Mouse (Mus musculus) large intestine, adult 2 months (tissue): Measurements from ENCODE around the gene Ttll5. TPM values are rescaled to one million over a fixed set of nuclear protein-coding genes. Genes with fewer than 3 reads are reported as not detected.

ENCODE experiments used
- DNase-seq: peaks from one replicate; pipeline ENCODE4 v3.0.0-alpha.2; 2012; ENCODE audit warnings: low read depth, low spot score
- WGBS: fragments of 180-500 bp; shearing (Covaris S2); methylation state at CpG from one replicate; pipeline ENCODE4 v1.1.7; 2018; 5-methylcytosine and 5-hydroxymethylcytosine counted together
- polyA plus RNA-seq: library from polyadenylated mRNA; depleted of rRNA; stranded (reverse); fragments of >200 nt; gene quantifications from 2 replicates; pipeline ENCODE4 v1.2.3, GENCODE M21; 2012

The Ttll5 gene
- polyA plus RNA-seq, 1 experiment: 8.3 TPM

DNA sequence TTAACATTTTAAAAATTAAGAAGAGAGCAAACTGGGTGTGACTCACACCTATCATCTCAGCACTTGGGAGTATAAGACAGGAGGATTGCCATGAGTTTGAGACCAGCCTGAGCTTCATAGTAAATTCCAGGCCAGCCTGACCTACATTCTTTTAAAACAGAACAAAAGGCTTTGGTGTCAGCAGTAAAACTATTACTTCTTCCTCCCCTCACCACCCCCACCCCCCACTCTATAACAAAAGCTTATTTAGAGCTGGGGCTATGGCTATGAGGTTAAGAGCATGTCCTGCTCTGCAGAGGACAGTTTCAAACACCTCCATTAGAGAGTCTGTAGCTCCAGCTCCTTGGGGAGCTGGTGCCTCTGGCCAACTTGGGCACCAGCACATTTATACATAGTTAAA, 211.1 kb downstream of the Ttll5 start:
- DNase-seq: no peak

GRCm38 (mm10) chr12:86036368-86037166, 212.1 kb downstream of the Ttll5 start:
- WGBS: 78% methylated on average over 9 of the region's 9 CpGs
- no peak for DNase-seq

DNA sequence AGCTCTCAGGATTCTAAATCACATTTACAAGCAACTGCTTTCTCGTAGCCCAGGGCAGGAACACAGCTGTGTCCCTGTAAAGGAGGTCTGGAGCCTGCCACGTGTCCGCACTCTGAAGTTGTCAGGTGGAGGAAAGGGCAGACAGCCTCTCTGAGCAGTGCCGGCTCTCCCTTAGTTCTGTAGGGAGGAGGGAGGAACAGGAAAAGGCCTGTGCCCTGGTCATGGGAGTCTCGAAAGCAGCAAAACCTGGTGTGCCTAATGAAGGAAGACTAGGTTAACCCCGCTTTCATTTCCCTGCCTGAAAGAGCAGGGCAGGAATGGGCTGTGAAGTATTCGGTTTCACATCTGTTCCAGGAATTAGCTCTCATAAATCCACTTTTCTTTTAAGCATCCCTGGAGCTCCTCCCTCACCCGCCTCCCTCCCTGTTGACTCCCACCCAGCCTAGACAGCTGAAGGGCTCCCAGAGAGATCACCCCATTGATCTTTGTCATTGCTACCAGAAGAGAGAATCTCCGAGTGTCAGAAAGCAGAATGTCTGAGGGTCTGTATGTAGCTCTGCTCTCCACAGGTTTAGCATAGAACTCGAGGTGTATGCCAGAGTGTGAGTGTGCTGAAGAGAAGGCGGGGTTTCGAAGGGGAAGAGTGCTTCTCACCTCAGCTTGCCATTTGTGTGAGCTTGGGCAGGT, 212.9 kb downstream of the Ttll5 start:
- DNase-seq: no peak

DNA sequence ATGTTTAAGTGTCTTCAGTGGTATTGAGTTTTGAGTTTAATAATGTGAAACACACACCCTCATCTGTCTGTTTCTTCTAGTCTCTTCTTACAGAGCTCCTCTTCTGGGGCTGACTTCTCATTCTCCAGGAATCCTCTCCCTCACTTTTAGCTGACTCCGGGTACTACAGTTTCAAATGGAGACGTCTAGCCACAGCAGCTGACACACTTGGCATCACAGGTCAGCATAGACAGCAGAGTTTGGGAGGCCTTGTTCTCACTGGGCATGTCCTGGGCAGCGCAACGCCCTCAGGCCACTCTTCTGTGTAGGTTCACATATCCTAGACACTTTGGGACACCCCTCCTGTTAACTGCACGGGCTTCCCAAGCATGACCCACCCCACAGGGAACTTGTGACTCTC, 214.6 kb downstream of the Ttll5 start:
- DNase-seq: no peak
- WGBS: 83% methylated on average over 5 of the region's 5 CpGs

More for the DNA sequence above, 212.9 kb downstream of the Ttll5 start:
- 63% methylated on average over 12 of the region's 12 CpGs for WGBS

- 77% methylated on average over 6 of the region's 6 CpGs for WGBS
- DNase-seq: no peak
These were observed 215.3 kb downstream of the Ttll5 start for GRCm38 (mm10) chr12:86039751-86040150.

DNA sequence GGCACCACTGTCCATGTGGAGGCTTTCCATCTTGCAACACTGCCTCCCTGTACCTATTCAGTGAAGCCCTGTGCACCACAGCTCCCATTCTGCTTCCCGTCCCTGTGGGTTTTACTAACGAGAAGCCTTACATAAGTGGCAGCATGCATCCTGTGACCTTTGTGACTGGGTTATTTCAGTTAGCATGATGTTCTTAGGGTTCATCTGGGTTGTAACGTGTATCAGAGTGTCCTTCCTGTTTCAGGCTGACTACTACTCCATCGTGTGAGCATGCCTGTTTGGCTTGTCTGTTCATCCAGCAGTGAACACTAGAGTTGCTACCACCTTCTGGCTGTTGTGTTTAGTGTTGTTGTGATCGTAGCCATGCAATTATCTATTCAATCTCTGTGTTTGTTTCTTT, 221.7 kb downstream of the Ttll5 start:
- DNase-seq: no peak
- WGBS: 72% methylated on average over 5 of the region's 5 CpGs

DNA sequence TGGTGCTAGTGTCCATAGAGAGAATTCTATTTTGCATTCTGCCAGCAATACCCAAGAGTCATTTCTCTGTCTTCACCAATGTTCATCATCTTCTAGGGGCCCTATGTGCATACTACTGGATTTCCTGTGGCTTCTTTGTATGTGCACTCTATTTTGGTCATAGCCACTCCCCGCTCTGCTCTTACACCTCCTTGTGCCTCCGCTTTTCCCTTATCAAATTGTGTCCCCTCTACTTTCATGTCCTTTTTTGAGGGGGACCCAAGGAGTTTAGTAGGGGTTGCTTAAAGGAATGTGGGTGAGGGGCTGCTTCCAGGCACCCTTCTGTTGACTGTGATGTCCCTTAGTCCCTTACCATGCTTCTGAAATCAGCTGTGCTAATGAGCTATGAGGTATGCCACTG, 222.3 kb downstream of the Ttll5 start:
- 92% methylated on average over 2 of the region's 2 CpGs for WGBS
- no peak for DNase-seq

DNA sequence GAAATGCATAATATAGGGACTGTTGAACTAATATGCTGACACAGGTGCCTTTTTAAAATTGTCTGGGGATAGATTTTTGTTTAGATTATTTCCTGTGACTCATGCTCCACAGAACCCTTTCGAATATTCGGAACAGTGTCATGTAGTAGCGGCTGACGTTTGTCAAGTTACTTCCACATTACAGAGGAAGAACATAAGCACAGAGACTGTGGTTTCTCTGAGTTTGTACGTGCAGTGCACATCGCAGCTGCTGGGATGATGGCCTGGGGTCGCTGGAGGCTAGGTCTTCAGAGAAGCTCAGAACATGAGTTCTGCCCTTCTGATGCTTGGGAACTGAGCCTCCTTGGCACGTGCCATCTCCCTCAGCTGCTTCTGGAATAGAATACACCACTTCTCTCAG, 222.9 kb downstream of the Ttll5 start:
- no peak for DNase-seq

GRCm38 (mm10) chr12:86049813-86050212, 225.4 kb downstream of the Ttll5 start:
- no peak for DNase-seq
- WGBS: 79% methylated on average over 6 of the region's 6 CpGs

More for the DNA sequence above, 222.9 kb downstream of the Ttll5 start:
- 68% methylated on average over 8 of the region's 8 CpGs for WGBS

DNA sequence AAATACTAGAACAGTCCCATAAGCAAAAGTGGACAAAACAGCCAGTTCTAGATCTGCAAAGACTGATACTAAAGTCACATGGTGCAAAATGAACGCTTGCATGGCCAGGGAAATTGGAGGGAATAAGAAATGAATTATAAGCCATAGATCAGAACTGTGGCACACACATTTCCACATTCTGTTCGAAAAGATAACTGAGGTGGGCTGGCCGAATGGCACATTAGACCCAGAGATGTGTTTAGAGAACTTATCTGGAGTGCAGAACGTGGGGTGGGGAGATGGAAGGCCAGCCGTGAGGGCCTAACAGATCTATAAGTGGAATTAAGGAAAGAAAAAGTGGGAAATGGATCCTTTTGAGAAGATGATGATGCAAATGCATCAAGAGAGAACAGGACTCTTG, 227.0 kb downstream of the Ttll5 start:
- 90% methylated on average over 5 of the region's 5 CpGs for WGBS
- no peak for DNase-seq

GRCm38 (mm10) chr12:86055306-86055705, 230.8 kb downstream of the Ttll5 start:
- DNase-seq: no peak
- WGBS: 93% methylated on average over 2 of the region's 2 CpGs

DNA sequence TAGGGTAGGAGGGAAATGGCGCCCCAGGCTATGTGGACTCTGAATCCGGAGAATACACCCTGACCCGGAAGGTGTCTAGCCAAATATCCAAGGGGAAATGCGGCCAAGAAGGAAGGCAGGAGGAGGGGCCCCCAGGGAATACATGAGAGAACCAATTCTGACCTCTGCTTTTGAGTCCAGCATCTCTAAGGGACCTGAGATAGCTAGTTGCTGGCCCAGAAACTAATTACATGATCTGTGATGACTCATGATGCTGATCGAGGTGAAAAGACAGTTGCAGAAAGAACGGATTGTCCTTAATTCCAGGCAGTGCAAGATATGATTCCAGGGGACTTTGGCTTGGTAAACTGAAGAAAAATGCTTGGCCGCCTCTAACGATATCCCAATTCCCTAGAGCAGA, 232.5 kb downstream of the Ttll5 start:
- DNase-seq: no peak
- 79% methylated on average over 8 of the region's 8 CpGs for WGBS

DNA sequence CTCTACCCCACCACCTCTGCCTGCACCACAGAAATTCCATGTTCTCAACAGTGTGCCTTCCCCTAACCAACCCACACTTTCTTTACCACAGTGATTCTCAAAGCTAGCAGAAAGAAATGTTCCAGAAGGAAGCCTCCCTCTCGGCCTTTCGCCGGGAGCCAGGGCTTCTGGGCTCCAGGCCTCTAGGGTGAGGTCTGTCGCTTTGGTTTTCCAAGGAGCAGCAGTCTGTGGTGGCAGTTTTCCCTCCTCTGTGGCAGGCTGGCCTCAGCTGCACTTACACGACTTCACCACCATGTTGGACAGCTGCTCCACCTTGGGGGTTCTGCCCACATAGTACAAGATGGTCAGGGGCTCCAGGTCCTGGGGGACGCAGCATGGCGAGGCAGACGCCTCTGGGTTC, 233.1 kb downstream of the Ttll5 start:
- 87% methylated on average over 8 of the region's 8 CpGs for WGBS
- DNase-seq: no peak

DNA sequence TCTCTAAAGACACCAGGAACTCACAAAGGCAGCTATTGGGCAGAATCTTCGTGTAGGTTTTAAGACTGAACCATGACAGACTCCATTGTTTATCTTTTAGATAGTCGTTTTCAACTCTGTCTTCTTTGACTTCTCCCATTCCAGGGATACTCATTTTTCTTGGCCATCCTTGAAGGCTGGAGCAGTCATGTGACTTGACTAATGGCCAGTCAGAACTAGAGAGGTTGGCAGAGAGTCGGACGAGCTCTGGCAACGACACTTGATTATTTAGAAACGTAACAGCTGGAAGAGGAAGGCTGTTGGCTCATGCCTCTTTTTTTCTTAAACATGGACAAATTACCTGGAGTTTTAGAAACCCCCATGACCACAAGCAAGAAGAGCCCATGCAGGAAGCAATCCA, 234.9 kb downstream of the Ttll5 start:
- WGBS: 72% methylated on average over 6 of the region's 6 CpGs

DNA sequence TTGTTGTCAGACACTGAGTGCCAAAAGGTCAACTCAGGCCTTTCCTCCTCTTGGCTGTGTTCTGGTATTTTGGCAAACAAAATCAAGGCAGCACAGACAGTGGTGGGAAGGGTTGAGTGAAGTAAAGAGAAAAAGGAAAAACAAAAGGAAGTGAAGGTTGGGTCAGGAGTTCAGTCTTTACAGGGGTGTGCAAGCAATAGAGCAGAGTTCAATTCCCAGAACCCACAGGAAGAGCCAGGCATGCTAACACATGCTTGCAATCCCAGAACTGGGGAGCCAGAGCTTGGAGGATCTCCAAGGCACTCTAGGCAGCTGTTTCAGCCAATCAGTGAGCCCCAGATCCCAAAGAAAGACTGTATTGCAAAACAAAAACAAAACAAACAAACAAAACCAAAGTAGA, 240.3 kb downstream of the Ttll5 start:
- no peak for DNase-seq

More for the DNA sequence above, 234.9 kb downstream of the Ttll5 start:
- DNase-seq: no peak

DNA sequence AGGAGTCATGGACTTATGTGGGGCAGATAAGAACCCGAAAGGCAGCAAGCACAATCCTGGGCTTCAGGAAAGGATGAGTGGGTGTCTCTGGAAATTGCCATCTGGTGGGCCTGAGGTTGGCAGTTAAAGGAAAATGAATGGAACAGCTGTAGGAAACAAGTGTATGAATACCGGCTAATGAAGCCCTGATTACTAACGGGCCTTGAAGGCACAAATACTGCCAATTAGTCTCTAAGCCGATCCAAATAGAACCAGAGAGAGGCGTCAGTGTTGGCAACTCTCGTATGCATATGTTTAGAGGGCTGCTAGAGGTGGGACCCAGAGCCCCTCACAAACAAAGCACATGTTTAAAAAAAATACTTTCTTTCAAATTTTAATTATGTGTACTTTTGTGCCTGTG, 247.0 kb downstream of the Ttll5 start:
- no peak for DNase-seq
- WGBS: 93% methylated on average over 6 of the region's 6 CpGs

DNA sequence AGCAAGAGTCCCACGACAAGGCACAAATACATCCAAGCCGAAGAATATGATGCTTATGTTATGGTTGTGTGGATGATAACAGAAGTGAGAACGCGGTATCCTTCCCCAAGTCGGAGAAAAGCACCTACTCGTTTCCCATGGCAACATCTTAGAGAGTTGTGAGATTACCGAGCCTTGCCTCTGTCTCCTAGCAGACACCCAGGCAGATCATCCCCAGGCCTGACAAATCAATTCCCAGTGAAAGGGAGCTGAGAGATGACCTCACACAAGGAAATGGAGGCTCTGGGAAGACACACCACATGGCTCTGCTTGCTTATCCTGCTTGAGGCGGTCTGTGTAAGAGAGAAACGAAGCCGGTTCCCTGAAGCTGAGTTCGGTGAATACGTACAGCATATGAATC, 250.2 kb downstream of the Ttll5 start:
- WGBS: 85% methylated on average over 12 of the region's 12 CpGs
- DNase-seq: no peak

- no peak for DNase-seq
- 70% methylated on average over 7 of the region's 7 CpGs for WGBS
These were observed 250.9 kb downstream of the Ttll5 start for GRCm38 (mm10) chr12:86075358-86075757.

DNA sequence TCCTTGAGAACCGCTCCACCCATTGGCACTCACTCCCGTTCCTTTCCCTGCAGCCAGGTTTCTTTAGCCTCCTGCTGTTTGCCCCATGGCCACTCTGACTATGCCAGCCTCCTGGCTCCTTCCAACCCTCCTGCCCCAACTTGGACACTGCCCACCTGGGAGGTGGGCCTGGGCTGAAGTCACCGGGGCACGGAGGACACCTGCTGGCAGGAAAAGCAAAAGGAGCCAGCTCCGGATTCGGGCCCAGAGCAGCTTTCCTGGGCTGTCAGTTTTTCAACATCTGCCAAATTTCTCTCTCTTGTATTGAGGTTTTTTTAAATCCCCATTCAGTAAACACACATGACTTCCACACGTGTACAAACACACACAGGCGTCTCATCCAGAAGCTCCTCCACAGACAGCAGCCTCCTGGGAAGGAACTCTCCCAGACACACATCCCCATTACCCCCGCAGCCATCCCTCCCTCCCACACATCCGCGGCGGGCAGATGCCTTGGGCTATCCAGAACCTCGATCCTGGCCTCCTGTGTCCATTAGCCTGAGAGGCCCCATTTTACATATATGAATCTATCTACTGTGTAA, 252.0 kb downstream of the Ttll5 start:
- no peak for DNase-seq
- WGBS: 17% methylated on average over 13 of the region's 13 CpGs

DNA sequence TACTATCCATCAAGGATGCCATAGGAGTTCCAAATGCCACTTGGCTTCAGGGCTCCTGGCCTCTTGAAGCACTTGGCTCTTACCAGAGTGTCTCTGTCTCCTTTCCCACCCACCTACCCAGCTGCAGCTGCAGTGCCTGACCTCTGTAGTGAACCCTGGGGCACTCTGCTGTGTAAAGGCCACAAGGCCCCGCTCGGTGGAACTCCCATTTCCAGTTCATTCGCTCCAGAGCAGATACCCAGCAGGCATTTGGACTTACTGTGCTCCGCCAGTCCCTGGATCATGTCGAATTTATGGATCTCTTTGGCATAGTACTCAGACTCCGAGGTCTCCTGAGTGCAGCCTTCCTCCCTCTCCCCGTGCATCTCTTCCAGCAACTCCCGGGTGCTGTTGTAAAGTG, 252.9 kb downstream of the Ttll5 start:
- 54% methylated on average over 8 of the region's 8 CpGs for WGBS
- DNase-seq: no peak

DNA sequence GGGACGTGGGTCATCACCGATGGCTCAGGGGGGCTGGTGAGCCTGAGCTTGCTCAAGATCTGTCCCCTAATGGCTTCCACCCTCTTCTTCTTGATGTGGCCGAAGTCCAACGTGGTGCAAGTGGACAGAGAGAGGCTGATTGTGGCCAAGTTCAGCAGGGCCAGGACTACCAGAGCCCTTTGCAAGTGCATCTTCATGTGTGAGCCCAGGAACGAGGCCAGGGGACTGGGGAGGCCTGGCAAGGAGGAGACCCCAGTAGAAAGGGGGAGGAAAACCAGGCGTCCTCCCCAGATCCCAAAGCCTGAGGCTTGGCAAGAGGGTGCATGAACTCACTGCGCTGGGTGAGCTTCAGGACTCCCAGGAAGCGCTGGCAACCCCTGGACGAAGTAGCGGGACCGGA, 253.3 kb downstream of the Ttll5 start:
- WGBS: 56% methylated on average over 11 of the region's 11 CpGs
- DNase-seq: no peak
